Mouse (Mus musculus) liver, adult 2 months (tissue): ENCODE measurements around the gene Susd6.

ENCODE experiments used
- CTCF ChIP-seq: fragments of 200-500 bp; IDR thresholded peaks from 2 replicates; pipeline ENCODE4 v1.5.1; 2011; ENCODE audit warnings: low read depth, low read length, control low read depth
- POLR2A ChIP-seq: fragments of 200-500 bp; IDR thresholded peaks from 2 replicates; pipeline ENCODE4 v1.6.1; 2011; ENCODE audit warnings: low read length, control low read depth; ENCODE audit not compliant: insufficient read depth; ENCODE audit errors: extremely low read depth

DNA sequence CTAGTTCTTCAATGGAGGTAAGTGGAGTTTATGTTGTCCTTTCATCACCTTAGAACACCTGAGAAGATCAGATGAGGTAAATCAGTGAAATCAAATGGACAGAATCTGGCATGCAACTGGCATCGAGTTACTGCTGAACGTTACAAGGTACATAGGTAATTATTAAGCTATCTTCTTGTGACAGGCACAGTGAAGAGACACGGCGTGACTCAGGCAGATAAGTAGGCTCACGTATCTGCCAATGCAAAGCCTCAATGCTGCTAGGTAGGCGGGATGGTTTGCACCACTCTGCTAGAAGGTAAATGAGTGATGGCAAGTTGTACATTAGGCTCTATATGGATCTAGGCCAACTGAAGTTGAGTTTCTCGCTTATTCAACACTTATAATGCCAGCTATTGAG is 139.8 kb downstream of the Susd6 start:
- TF ChIP-seq CTCF, result no peak
- TF ChIP-seq POLR2A, result no peak
